Mouse (Mus musculus): ENCODE measurements at regions not wholly inside any gene's neighbourhood (a gene's known extent, or its start where the extent isn't known, plus 50 kb on each side); places are given as distances from the start of the nearest gene placed in this dataset.

GRCm38 (mm10) chr13:107462791-107463190, 440.9 kb upstream of the Kif2a start:
- H3K36me3 ChIP-seq (ENCODE audit: insufficient read depth, low read length) = no peaks in the 10 kb centered on the region
- ATAC-seq (ENCODE audit: low FRiP score) = no peak
- H3K9me3 ChIP-seq (ENCODE audit: low read length) = no peaks in the 10 kb centered on the region
- no peak overlapping the region for H3K27ac ChIP-seq (ENCODE audit: low read depth, low read length)
- no peak for DNase-seq (ENCODE audit: low spot score)
- H3K4me3 ChIP-seq (ENCODE audit: low read depth, low read length) = no peak overlapping the region
- no peak for TF ChIP-seq CTCF (IDR thresholded peaks at IDR 0.05)
- no peaks in the 10 kb centered on the region; the same call in 1 of the 2 replicates for H3K27me3 ChIP-seq (ENCODE audit: insufficient read depth, low read length)
- no peaks in the 10 kb centered on the region; the same call in none of the 2 replicates for H3K4me1 ChIP-seq (ENCODE audit: insufficient read depth, low read length)
- H3K9ac ChIP-seq (replicated peaks; ENCODE audit: low read length, poor library complexity, severe bottlenecking) = no peak overlapping the region
- WGBS = 90% methylated on average over 7 of the region's 7 CpGs
- H3K4me2 ChIP-seq (ENCODE audit: low read depth, low read length, poor library complexity, severe bottlenecking) = no peak overlapping the region

- no peak overlapping the region for H3K27ac ChIP-seq (ENCODE audit: low read depth, low read length)
- H3K4me3 ChIP-seq (ENCODE audit: low read depth, low read length) = no peak overlapping the region
Observed at GRCm38 (mm10) chr13:107461048-107461912, 439.4 kb upstream of the Kif2a start.

GRCm38 (mm10) chr13:107458730-107459129, 436.8 kb upstream of the Kif2a start:
- Histone ChIP-seq H3K36me3 (ENCODE audit: insufficient read depth, low read length) (no peaks in the 10 kb centered on the region), H3K9ac (replicated peaks; ENCODE audit: low read length, poor library complexity, severe bottlenecking) (no peak overlapping the region), H3K4me3 (ENCODE audit: low read depth, low read length) (no peak overlapping the region), H3K9me3 (ENCODE audit: low read length) (no peaks in the 10 kb centered on the region), H3K27ac (ENCODE audit: low read depth, low read length) (no peak overlapping the region), H3K4me2 (ENCODE audit: low read depth, low read length, poor library complexity, severe bottlenecking) (no peak overlapping the region), H3K27me3 (ENCODE audit: insufficient read depth, low read length) (no peaks in the 10 kb centered on the region), H3K4me1 (ENCODE audit: insufficient read depth, low read length) (no peaks in the 10 kb centered on the region; the same call in none of the 2 replicates)
- TF ChIP-seq CTCF (IDR thresholded peaks at IDR 0.05) = no peak
- DNase-seq (ENCODE audit: low spot score) (no peak), ATAC-seq (ENCODE audit: low FRiP score) (no peak)
- WGBS = 87% methylated on average over 4 of the region's 4 CpGs

More at GRCm38 (mm10) chr13:107461048-107461912, 439.4 kb upstream of the Kif2a start:
- Histone ChIP-seq H3K4me1 (ENCODE audit: insufficient read depth, low read length) (no peaks in the 10 kb centered on the region; the same call in none of the 2 replicates), H3K36me3 (ENCODE audit: insufficient read depth, low read length) (no peaks in the 10 kb centered on the region), H3K9me3 (ENCODE audit: low read length) (no peaks in the 10 kb centered on the region), H3K27me3 (ENCODE audit: insufficient read depth, low read length) (no peaks in the 10 kb centered on the region), H3K4me2 (ENCODE audit: low read depth, low read length, poor library complexity, severe bottlenecking) (peak overlapping the region; percentile 27), H3K9ac (replicated peaks; ENCODE audit: low read length, poor library complexity, severe bottlenecking) (no peak overlapping the region)
- peak; percentile 87 for ATAC-seq (ENCODE audit: low FRiP score)
- peak; percentile 91 for TF ChIP-seq CTCF (IDR thresholded peaks at IDR 0.05)
- WGBS = 13% methylated on average over 16 of the region's 16 CpGs
- DNase-seq (ENCODE audit: low spot score) = peak; percentile 92

GRCm38 (mm10) chr13:107457270-107457669, 435.3 kb upstream of the Kif2a start:
- Histone ChIP-seq H3K4me3 (ENCODE audit: low read depth, low read length) (no peak overlapping the region), H3K9ac (replicated peaks; ENCODE audit: low read length, poor library complexity, severe bottlenecking) (no peak overlapping the region), H3K9me3 (ENCODE audit: low read length) (no peaks in the 10 kb centered on the region), H3K27me3 (ENCODE audit: insufficient read depth, low read length) (no peaks in the 10 kb centered on the region), H3K4me2 (ENCODE audit: low read depth, low read length, poor library complexity, severe bottlenecking) (no peak overlapping the region), H3K36me3 (ENCODE audit: insufficient read depth, low read length) (no peaks in the 10 kb centered on the region), H3K27ac (ENCODE audit: low read depth, low read length) (no peak overlapping the region), H3K4me1 (ENCODE audit: insufficient read depth, low read length) (no peaks in the 10 kb centered on the region; the same call in none of the 2 replicates)
- TF ChIP-seq CTCF (IDR thresholded peaks at IDR 0.05) = no peak
- DNase-seq (ENCODE audit: low spot score) = no peak
- no peak for ATAC-seq (ENCODE audit: low FRiP score)
- 85% methylated on average over 10 of the region's 10 CpGs for WGBS

- Histone ChIP-seq H3K4me1 (ENCODE audit: insufficient read depth, low read length) (no peaks in the 10 kb centered on the region), H3K4me2 (ENCODE audit: low read depth, low read length, poor library complexity, severe bottlenecking) (no peak overlapping the region), H3K4me3 (ENCODE audit: low read depth, low read length) (no peak overlapping the region), H3K9ac (replicated peaks; ENCODE audit: low read length, poor library complexity, severe bottlenecking) (no peak overlapping the region), H3K27me3 (ENCODE audit: insufficient read depth, low read length) (no peaks in the 10 kb centered on the region), H3K27ac (ENCODE audit: low read depth, low read length) (no peak overlapping the region), H3K36me3 (ENCODE audit: insufficient read depth, low read length) (no peaks in the 10 kb centered on the region), H3K9me3 (ENCODE audit: low read length) (no peaks in the 10 kb centered on the region)
- 84% methylated on average over 2 of the region's 2 CpGs for WGBS
- ATAC-seq (ENCODE audit: low FRiP score) (no peak), DNase-seq (ENCODE audit: low spot score) (no peak)
- no peak for TF ChIP-seq CTCF (IDR thresholded peaks at IDR 0.05)
Observed at GRCm38 (mm10) chr13:107456394-107456793, 434.5 kb upstream of the Kif2a start.

- no peaks in the 10 kb centered on the region for H3K4me1 ChIP-seq (ENCODE audit: insufficient read depth, low read length)
- ATAC-seq (ENCODE audit: low FRiP score) = peak; percentile 60; the same call in 1 of the 2 replicates
- no peaks in the 10 kb centered on the region for H3K27me3 ChIP-seq (ENCODE audit: insufficient read depth, low read length)
- WGBS = 63% methylated on average over 11 of the region's 11 CpGs
- H3K36me3 ChIP-seq (ENCODE audit: insufficient read depth, low read length) = no peaks in the 10 kb centered on the region
- no peak overlapping the region for H3K4me3 ChIP-seq (ENCODE audit: low read depth, low read length)
- H3K27ac ChIP-seq (ENCODE audit: low read depth, low read length) = no peak overlapping the region
- no peak overlapping the region for H3K9ac ChIP-seq (replicated peaks; ENCODE audit: low read length, poor library complexity, severe bottlenecking)
- TF ChIP-seq CTCF (IDR thresholded peaks at IDR 0.05) = no peak
- H3K9me3 ChIP-seq (ENCODE audit: low read length) = no peaks in the 10 kb centered on the region
- DNase-seq (ENCODE audit: low spot score) = peak; percentile 77
- H3K4me2 ChIP-seq (ENCODE audit: low read depth, low read length, poor library complexity, severe bottlenecking) = no peak overlapping the region
Observed at GRCm38 (mm10) chr13:107449598-107450179, 427.8 kb upstream of the Kif2a start.

Data from midbrain, postnatal 0 days (tissue).